Mouse (Mus musculus) urinary bladder, postnatal 0 days (tissue): ENCODE results near the gene Mrvi1. TPM values are rescaled to one million over a fixed set of nuclear protein-coding genes. Genes with fewer than 3 reads are reported as not detected.

Experiments used
- polyA plus RNA-seq: library from polyadenylated mRNA; unstranded; fragments of >200 nt; fragmentation: Nextera tagmentation; extraction: Ambion mirVana; gene quantifications from 2 replicates; pipeline ENCODE4 v1.2.1, GENCODE M21; 2015

Mrvi1 gene
- 34.9 and 44.8 TPM in 2 replicates for polyA plus RNA-seq

GRCm38 (mm10) chr7:110982053-110982705 lies at the start of gene Mrvi1:
Gene Mrvi1 (minus strand): TSS chr7:110982461.

DNA sequence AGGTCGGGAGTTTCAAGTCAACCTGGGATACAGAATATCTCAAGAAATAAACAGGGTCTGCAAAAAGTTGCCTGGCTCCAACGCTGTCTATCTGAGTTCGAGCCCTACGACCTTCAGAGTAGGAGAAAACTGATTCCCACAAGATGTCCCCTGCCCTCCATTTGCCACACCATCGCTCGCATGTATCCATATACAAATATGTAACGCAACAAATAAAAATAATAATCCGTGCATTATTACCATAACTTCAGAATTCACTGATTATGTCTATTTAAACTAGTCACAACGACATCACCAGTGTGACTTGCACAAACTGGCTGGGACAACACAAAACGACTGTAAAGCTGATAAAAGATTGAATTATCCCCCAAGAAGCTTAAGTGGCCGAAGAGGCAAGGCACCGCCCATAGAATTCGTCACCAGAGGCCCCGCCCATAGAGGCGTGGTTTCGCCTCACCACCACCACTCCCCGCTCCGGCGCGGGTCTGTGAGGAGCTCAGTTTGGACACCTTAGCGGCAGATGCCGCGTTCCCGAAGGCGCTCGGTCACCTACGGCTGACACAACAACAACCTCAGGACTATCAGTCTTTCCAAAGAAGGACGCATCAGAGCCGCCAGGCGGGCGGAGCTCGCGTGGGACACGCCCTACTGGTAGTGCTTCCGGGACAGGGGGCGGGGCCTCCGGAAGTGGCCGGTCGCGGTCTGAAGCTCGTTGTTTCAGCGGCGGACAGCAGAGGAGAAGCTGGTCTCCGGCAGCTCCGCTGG lies 46.2 kb upstream of the Mrvi1 start, which contains the start of gene Ctr9:
Gene Ctr9 (plus strand): TSS at position 671 of the 765 bp plus-strand sequence.

GRCm38 (mm10) chr7:110862751-110863289 lies 119.4 kb downstream of the Mrvi1 start, which contains the start of gene Lyve1:
Gene Lyve1 (minus strand): TSS chr7:110863239.

DNA sequence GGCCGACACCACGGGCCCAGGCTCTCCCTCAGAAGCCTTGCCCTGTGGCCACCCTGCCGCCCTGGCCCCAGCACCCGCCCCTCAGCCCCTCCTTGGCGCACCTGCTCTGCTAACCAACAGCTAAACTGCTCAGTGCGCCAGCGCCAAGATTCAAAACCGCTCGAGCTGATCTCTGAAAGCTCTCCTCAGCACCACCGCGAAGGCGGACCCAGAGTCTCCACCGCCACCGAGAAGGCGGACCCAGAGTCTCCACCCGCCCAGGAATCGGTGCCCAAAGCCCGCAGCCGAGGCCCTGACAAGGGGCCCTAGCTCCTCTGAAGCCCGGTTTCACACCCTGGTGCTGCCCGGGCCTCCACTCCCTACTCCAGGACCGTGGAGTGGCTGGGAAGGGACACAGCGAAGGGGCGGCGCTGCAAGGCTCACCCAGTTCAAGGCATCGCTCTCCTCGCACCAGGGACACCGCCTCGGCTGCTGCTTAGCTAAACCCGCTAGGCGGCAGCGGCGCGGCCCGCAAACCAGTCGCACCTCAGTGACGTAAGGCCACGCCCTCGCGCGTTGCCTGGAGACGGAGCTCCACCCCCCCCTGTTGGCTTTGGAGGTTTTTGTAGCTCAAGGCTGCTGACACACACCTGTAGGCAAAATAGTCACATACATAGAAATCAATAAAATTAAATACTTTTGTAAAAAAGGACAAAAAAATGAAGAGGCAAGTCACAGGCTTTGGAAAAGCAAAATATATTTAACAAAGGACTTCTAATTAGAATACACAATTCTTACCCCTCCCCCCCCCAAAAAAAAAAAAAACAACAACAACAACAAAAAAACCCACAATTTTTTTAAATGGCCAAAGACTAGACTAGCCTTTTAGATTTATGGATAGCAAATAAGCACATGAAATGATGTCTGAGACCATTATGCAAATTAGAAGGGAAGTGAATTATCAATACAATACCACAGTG lies 138.1 kb downstream of the Mrvi1 start, which contains the start of gene Rnf141:
Gene Rnf141 (minus strand): TSS at position 542 of the 959 bp plus-strand sequence.

Other genes starting within 250 kb of the Mrvi1 start
- gene Ampd3, start 214.3 kb downstream of the Mrvi1 start, polyA plus RNA-seq, result 9.4 and 11.2 TPM in 2 replicates
- gene Rnf141, start 138.0 kb downstream of the Mrvi1 start, polyA plus RNA-seq, result 20.5 and 21.1 TPM in 2 replicates
- 18.8 and 24.8 TPM in 2 replicates for gene Lyve1, start 119.2 kb downstream of the Mrvi1 start, polyA plus RNA-seq
- 47.8 and 56.9 TPM in 2 replicates for gene Ctr9, start 46.5 kb upstream of the Mrvi1 start, polyA plus RNA-seq
- 425 and 514 TPM in 2 replicates for gene Eif4g2, start 100.6 kb upstream of the Mrvi1 start, polyA plus RNA-seq